Mouse (Mus musculus) neural tube, embryonic 11.5 days (tissue): Measurements from ENCODE around the gene Tmem39b. TPM values are rescaled to one million over a fixed set of nuclear protein-coding genes. Genes with fewer than 3 reads are reported as not detected.
"Not testable (repeated sequence)": the region's sequence is repeated elsewhere in the genome, so short reads cannot be mapped to it uniquely, and the experiment has no call there.

Experiments used
- ATAC-seq: fragments of 200-750 bp; cut with Nextera tagmentation; 2 replicates; pipeline ENCODE4 v1.8.0; 2017; ENCODE audit warnings: moderate number of reproducible peaks, mild to moderate bottlenecking, moderate TSS enrichment, moderate library complexity; ENCODE audit not compliant: insufficient read depth, low FRiP score, low TSS enrichment
- DNase-seq: peaks from one replicate; pipeline ENCODE4 v3.0.0-alpha.2; 2015; ENCODE audit warnings: low spot score
- H3K27ac ChIP-seq: fragments of 300-500 bp; sonication (generic); 2 replicates; pipeline ENCODE4 v1.5.1; 2014; ENCODE audit warnings: low read depth, mild to moderate bottlenecking, low read length
- H3K27me3 ChIP-seq: fragments of 300-500 bp; sonication (generic); 2 replicates; pipeline ENCODE4 v1.6.1; 2014; ENCODE audit warnings: mild to moderate bottlenecking, low read length, mixed read lengths; ENCODE audit not compliant: control insufficient read depth, insufficient read depth
- H3K36me3 ChIP-seq: fragments of 300-500 bp; sonication (generic); 2 replicates; pipeline ENCODE4 v1.6.1; 2014; ENCODE audit warnings: mild to moderate bottlenecking, low read length, moderate library complexity, mixed read lengths; ENCODE audit not compliant: control insufficient read depth, insufficient read depth
- H3K4me1 ChIP-seq: fragments of 300-500 bp; sonication (generic); 2 replicates; pipeline ENCODE4 v1.6.1; 2014; ENCODE audit warnings: low read length, mixed read lengths; ENCODE audit not compliant: control insufficient read depth, insufficient read depth
- H3K4me2 ChIP-seq: fragments of 300-500 bp; sonication (generic); 2 replicates; pipeline ENCODE4 v1.6.1; 2014; ENCODE audit warnings: low read depth, mild to moderate bottlenecking, moderate library complexity
- H3K4me3 ChIP-seq: fragments of 300-500 bp; sonication (generic); 2 replicates; pipeline ENCODE4 v1.5.1; 2014; ENCODE audit warnings: low read depth, low read length
- H3K9ac ChIP-seq: fragments of 300-500 bp; sonication (generic); 2 replicates; pipeline ENCODE4 v1.6.1; 2014; ENCODE audit warnings: mild to moderate bottlenecking, low read length
- H3K9me3 ChIP-seq: fragments of 300-500 bp; sonication (generic); 2 replicates; pipeline ENCODE4 v1.6.1; 2016; ENCODE audit warnings: low read length; ENCODE audit not compliant: control insufficient read depth
- WGBS: fragments of 180-500 bp; shearing (Covaris S2); extraction: QIAGEN DNeasy Blood & Tissue Kit; methylation state at CpG from one replicate; pipeline ENCODE4 v1.1.7; 2014; 5-methylcytosine and 5-hydroxymethylcytosine counted together
- polyA plus RNA-seq: library from polyadenylated mRNA; unstranded; fragments of >200 nt; fragmentation: Nextera tagmentation; extraction: Ambion mirVana; gene quantifications from 2 replicates; pipeline ENCODE4 v1.2.1, GENCODE M21; 2014

Gene Tmem39b
- polyA plus RNA-seq, 1 experiment from 2014 or later, result 32.4 TPM

DNA sequence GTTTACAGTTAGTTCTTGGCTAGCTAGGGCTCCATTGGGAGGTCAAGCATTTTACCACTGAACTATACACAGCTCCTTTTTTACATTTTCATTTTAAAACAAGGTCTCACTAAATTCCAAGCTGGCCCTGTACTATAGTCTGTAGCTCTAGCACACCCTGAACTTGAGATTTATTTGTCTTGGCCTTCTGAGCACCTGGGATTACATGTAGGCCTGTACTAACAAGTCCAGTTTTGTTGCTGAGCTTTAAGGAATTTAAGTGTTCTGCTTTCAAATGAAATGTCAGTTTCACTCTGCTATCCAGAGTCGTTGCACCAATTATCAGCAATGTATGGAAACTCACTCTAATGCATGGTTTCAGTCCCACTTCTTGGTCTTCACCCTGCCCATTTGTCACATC is 39.5 kb upstream of the Tmem39b start:
- Histone ChIP-seq H3K27ac (no peak overlapping the region), H3K4me3 (no peak overlapping the region), H3K4me1 (peaks cover 11% of the 10 kb centered on the region), H3K27me3 (no peaks in the 10 kb centered on the region), H3K4me2 (no peak overlapping the region), H3K36me3 (no peaks in the 10 kb centered on the region), H3K9ac (no peak overlapping the region), H3K9me3 (no peaks in the 10 kb centered on the region)
- no peak for DNase-seq
- WGBS, result 88% methylated on average over 1 of the region's 1 CpGs
- ATAC-seq, result no peak

DNA sequence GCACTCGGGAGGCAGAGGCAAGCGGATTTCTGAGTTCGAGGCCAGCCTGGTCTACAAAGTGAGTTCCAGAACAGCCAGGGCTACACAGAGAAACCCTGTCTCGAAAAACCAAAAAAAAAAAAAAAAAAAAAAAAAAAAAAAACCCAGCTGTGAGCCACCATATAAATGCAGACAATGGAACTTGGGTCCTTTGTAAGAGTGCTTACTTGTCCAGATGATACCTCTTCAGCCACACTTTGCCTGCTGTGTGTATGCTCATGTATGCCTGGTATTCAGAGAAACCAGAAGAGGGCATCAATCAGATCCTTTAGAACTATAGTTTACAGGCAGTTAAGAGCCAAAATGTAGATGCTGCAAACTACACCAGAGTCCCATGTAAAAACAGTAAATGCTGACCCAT is 38.8 kb upstream of the Tmem39b start:
- not testable (repeated sequence) for H3K36me3 ChIP-seq, H3K9ac ChIP-seq, DNase-seq, H3K9me3 ChIP-seq, H3K27ac ChIP-seq, H3K4me3 ChIP-seq, ATAC-seq, H3K27me3 ChIP-seq, H3K4me2 ChIP-seq
- WGBS, result 95% methylated on average over 4 of the region's 4 CpGs
- H3K4me1 ChIP-seq, result peaks cover 11% of the 10 kb centered on the region

DNA sequence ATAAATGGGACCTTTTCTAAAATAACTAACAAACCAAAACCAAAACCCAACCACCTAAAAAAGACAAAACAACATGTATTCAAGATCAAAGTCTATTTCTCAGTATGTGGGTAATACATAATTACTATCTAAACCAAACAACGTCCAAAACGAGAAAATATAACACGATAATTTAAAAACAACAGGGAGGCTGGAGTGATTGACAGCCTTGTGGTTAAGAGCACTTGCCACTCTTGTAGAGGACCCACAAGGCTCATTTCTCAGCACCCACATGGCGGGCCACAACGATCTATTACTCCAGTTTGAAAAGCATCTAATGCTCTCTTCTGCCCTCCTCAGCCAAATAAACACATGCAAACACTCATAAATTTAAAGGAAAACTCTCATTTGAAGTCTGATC is 34.8 kb upstream of the Tmem39b start:
- Histone ChIP-seq H3K9ac (no peak overlapping the region), H3K4me1 (no peaks in the 10 kb centered on the region), H3K36me3 (peaks cover 9% of the 10 kb centered on the region), H3K9me3 (no peaks in the 10 kb centered on the region), H3K27ac (no peak overlapping the region), H3K4me3 (no peak overlapping the region), H3K27me3 (no peaks in the 10 kb centered on the region), H3K4me2 (no peak overlapping the region)
- DNase-seq (no peak), ATAC-seq (no peak)
- WGBS, result 94% methylated on average over 5 of the region's 5 CpGs

DNA sequence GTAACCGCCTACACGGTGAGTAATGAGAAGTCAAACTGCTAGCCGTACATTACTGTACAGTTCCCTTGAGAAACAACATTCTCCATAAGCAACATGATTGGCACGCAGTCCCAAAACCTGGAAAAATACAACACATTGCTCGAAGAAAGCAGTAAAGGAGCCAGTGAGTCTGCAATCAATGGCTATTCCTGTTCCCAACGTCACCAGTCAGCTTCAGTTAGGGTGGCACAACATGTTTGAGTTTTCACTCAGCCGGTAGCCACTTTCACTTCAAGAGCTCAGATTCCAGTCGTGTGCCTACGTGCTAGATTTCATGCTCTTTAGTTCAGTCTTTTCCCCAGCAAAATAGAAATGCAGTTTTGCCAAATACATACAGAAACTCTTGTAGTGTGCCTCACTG is 19.7 kb upstream of the Tmem39b start:
- Histone ChIP-seq H3K27ac (no peak overlapping the region), H3K4me1 (no peaks in the 10 kb centered on the region), H3K9me3 (no peaks in the 10 kb centered on the region), H3K36me3 (peaks cover 23% of the 10 kb centered on the region), H3K27me3 (no peaks in the 10 kb centered on the region), H3K4me2 (no peak overlapping the region), H3K9ac (no peak overlapping the region), H3K4me3 (no peak overlapping the region)
- DNase-seq, result no peak
- ATAC-seq, result no peak
- 92% methylated on average over 9 of the region's 9 CpGs for WGBS

DNA sequence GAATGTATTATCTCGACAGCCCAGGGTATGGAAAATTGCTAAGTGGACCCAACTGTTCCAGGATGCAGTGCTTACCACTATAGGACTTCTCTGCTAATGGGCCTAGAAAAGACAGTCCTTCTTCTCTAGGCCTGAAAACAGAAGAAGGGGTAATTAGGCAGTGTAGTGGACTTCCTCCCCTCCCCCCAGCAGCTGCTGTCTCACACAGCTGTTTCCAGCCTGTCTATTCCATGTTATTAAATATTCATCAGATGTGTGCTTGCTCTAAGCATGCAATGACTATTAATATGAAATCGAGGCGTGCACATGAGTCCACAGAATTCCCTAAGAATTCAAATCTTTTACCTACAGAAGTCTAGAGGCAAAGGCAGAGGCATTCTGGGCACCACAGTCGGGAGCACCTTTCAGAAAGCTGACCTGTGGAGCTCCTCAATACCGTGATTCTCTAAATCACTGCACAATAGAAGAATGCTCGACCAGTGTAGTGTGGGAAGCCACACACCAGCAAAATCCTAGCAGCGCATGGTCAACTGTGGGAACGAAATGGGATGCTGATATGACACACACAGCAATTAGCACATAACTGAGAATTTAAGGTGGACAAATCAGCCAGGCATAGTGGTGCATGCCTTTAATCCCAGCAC is 13.0 kb upstream of the Tmem39b start:
- no peaks in the 10 kb centered on the region for H3K9me3 ChIP-seq
- H3K27me3 ChIP-seq, result no peaks in the 10 kb centered on the region
- no peak for ATAC-seq
- peaks cover 15% of the 10 kb centered on the region for H3K36me3 ChIP-seq
- no peak overlapping the region for H3K4me2 ChIP-seq
- no peak overlapping the region for H3K9ac ChIP-seq
- H3K4me3 ChIP-seq, result no peak overlapping the region
- 77% methylated on average over 8 of the region's 8 CpGs for WGBS
- no peaks in the 10 kb centered on the region for H3K4me1 ChIP-seq
- DNase-seq, result peak; percentile 46
- peak overlapping the region; percentile 9 for H3K27ac ChIP-seq

DNA sequence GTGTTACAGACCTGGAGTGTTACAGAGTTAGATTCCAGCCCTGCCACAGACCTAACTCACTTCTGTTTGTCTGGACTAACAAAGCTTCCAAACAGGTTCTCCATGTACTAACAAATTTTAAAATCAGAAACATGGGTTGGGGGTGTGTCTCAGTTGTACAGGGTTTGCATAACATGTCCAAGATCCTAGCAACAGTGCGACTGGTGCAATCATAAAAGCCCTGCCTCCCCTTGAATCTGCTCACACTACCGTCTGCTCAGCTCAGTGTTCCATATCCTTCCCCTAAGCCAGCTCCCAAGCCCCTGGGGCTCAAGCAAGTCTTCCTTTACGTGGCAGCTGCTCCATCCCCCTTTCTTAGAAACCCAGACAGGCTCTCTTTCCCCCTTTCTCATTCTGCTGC is 10.1 kb upstream of the Tmem39b start:
- H3K27me3 ChIP-seq, result no peaks in the 10 kb centered on the region
- no peak overlapping the region for H3K27ac ChIP-seq
- 67% methylated on average over 3 of the region's 3 CpGs for WGBS
- no peak overlapping the region for H3K4me3 ChIP-seq
- H3K4me2 ChIP-seq, result no peak overlapping the region
- no peak for DNase-seq
- H3K9me3 ChIP-seq, result no peaks in the 10 kb centered on the region
- peaks cover 10% of the 10 kb centered on the region for H3K36me3 ChIP-seq
- peaks cover 4% of the 10 kb centered on the region; the same call in 1 of the 2 replicates for H3K4me1 ChIP-seq
- no peak for ATAC-seq
- H3K9ac ChIP-seq, result no peak overlapping the region

DNA sequence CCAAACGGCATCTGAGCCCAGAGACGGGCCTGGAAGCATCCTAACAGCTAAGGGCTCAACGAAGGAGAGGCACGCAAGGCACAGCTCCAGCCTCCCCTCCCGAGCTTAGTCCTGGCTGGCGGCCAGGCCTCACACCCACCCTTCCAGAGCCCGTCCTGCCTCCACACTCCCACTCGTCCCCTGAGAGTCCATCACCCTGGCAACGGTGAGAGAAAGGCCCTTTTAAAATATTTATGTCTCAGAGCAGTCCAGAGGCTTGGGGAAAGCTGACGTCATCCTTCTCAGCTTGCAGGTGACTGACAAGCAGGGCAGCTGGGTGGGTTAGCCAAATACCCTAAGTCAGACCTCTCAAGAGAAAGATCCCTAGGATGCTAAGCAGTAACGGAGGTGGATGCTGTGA is 5.8 kb upstream of the Tmem39b start:
- H3K4me1 ChIP-seq, result peaks cover 4% of the 10 kb centered on the region; the same call in 1 of the 2 replicates
- peak overlapping the region; percentile 54 for H3K27ac ChIP-seq
- no peak overlapping the region for H3K4me3 ChIP-seq
- WGBS, result 41% methylated on average over 11 of the region's 11 CpGs
- no peaks in the 10 kb centered on the region for H3K27me3 ChIP-seq
- peak; percentile 88 for ATAC-seq
- DNase-seq, result peak; percentile 82
- H3K4me2 ChIP-seq, result no peak overlapping the region
- H3K9ac ChIP-seq, result no peak overlapping the region
- no peaks in the 10 kb centered on the region for H3K9me3 ChIP-seq
- peaks cover 4% of the 10 kb centered on the region; the same call in 1 of the 2 replicates for H3K36me3 ChIP-seq

DNA sequence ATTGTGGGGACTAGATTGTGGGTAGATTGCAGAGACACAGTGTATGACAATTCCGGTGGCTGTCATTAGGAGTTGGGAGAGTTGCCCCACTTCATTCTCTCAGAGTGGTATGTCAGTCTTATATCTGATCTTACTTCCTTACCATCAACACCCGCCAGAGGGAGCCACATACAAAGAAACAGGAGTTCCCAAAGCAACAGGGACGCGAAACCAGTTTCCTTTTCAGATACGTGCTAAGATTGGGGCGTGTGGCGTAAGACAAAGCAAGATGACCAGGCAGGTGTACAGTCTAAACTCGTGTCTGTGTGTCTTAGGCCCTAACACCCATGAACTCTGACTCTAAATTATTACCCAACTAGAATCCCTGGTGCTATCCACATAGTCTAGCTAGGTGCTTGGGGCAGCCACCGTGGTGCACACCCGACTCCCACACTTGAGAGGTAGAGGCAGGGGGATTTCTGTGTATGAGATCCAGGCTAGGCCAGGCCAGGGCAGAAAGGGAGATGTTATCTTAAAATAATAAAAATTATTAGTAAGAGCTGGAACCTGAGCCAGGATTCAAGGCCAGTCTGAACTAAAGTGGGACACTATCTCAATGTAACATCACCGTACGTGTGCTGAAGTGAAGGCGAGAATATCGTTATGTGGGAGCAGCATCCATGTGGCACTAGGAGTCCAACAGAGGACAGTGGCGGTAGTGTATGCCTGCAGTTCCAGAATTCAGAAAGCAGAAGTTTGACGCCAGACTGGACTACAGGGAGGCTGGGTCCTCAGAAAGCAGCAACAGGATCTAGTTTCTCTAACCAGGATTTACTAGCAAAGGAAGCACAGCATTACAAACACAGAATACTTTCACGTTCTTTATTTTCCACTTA is 5.1 kb upstream of the Tmem39b start:
- Histone ChIP-seq H3K9ac (no peak overlapping the region), H3K27me3 (no peaks in the 10 kb centered on the region), H3K4me1 (peaks cover 4% of the 10 kb centered on the region; the same call in 1 of the 2 replicates), H3K4me2 (no peak overlapping the region), H3K4me3 (no peak overlapping the region), H3K27ac (peak overlapping the region; percentile 45), H3K9me3 (no peaks in the 10 kb centered on the region), H3K36me3 (peaks cover 3% of the 10 kb centered on the region; the same call in 1 of the 2 replicates)
- DNase-seq (peak; percentile 85), ATAC-seq (peak; percentile 3; the same call in 1 of the 2 replicates)
- 61% methylated on average over 17 of the region's 17 CpGs for WGBS
